Mouse (Mus musculus) kidney, adult 2 months (tissue): ENCODE results near the gene Mcts1.

Experiments used
- CTCF ChIP-seq: fragments of 200-500 bp; conservative IDR thresholded peaks from 2 replicates; pipeline ENCODE4 v1.5.1; 2011; ENCODE audit warnings: low read depth, mild to moderate bottlenecking, control low read depth, low read length, moderate library complexity, mixed read lengths; ENCODE audit not compliant: insufficient read depth, insufficient read length
- POLR2A ChIP-seq: fragments of 200-500 bp; IDR thresholded peaks from one replicate; pipeline ENCODE4 v1.6.1; 2011; ENCODE audit warnings: low read depth, low read length, control low read depth

DNA sequence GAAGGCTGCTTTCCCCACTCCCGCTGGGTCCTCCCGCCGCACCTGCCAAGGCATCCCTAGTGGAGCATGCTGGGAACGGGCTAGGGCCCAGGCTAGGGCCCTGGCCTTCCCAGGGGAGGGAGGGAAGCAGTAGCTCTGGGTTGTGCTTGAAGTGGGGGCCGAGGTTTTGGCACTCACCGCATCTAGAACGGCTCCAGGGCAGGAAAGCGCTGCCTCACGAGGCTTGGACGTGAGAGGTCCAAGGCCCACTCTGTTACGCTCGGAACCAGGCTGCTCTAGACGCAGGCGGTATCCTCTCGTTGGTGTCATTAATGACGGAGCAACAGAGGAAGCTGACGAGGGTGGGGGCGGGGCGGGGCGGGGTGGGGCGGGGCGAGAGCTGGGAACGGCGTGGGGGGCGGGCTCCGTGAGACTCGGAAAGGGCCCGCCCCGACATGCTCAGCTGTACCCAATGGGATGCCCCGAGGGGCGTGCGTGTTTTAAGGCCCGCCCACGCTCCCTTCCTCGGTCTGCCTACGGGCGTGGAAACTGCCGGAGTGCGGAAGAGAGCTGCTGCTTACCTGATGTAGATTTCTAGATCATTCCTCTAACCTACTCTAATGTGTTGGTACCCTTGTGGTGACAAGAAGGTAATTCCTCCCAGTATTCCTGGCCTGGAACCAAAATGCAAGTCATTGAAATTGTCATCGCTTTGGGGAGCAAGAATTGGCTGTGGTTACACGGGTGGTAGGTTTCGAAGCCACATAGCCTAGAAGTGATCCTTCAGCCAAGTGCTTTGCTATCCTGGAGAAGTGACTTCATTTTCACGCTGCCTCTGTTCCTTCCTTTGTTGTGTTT is 34.6 kb downstream of the Mcts1 start, which contains the start of gene C1galt1c1:
- TF ChIP-seq CTCF (no peak), POLR2A (peak; percentile 32)
